Mouse (Mus musculus): ENCODE measurements around the gene Tgfbr2. TPM values are rescaled to one million over a fixed set of nuclear protein-coding genes. Genes with fewer than 3 reads are reported as not detected.
A peak's percentile ranks its signal among the peaks of the same experiment; 100 is the strongest.

The Tgfbr2 gene
- polyA plus RNA-seq, 1 experiment from 2014 or later: 8.9 TPM

- 90% methylated on average over 6 of the region's 6 CpGs for WGBS
- Histone ChIP-seq H3K4me2 (no peak overlapping the region), H3K36me3 (no peaks in the 10 kb centered on the region), H3K27ac (no peak overlapping the region), H3K27me3 (0 out of 2 replicates have a peak, but pooled peaks cover 6% of the 10 kb centered on the region), H3K4me1 (replicated peaks) (peaks cover 6% of the 10 kb centered on the region), H3K9ac (no peak overlapping the region), H3K4me3 (no peak overlapping the region), H3K9me3 (no peaks in the 10 kb centered on the region)
- no peak for ATAC-seq (ENCODE audit: low FRiP score)
These were observed 7.8 kb downstream of the Tgfbr2 start for GRCm38 (mm10) chr9:116167304-116167880.

DNA sequence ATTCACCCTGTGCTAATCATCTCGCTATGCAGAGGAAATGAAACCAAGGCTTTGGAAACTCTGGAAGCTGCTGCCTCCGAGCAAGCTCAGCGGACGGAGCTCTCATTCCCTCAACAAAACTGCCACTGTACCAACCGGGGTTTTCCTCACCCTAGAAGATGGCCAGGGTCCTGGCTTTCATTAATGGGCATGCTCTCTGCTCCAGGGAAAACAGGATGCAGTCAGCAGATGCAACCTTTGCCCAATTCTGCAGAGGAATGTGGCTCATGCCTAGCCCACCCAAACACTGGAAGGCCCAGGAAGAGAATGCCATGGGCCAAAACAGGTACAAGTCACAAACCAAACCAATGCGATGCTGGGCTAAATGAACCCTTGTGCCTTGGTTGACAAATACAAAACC, 8.8 kb downstream of the Tgfbr2 start:
- Histone ChIP-seq H3K9me3 (no peaks in the 10 kb centered on the region), H3K4me3 (no peak overlapping the region), H3K27ac (no peak overlapping the region), H3K27me3 (0 out of 2 replicates have a peak, but pooled peaks cover 6% of the 10 kb centered on the region), H3K9ac (no peak overlapping the region), H3K36me3 (no peaks in the 10 kb centered on the region), H3K4me2 (no peak overlapping the region), H3K4me1 (replicated peaks) (peaks cover 6% of the 10 kb centered on the region)
- no peak for ATAC-seq (ENCODE audit: low FRiP score)
- WGBS: 80% methylated on average over 6 of the region's 6 CpGs

DNA sequence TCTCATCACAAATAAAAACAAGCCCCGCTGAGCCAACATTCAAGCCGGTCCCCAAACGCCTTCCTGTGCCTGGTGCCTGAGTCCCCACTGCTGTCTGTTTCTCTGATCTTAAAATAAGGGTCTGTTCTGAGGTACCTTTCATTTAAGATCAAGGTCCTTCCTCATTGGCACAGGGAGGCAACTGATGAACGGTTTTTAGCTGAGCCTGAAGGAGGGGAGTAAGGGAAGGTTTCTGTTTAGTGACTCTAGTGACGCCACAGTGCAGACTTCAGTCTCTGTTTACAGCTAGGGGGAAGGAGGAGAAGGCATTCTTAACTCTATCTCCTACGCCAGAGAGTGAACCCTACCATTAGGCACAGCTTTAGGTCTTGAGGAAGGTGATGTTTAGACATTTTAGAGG, 11.3 kb downstream of the Tgfbr2 start:
- Histone ChIP-seq H3K27ac (no peak overlapping the region), H3K27me3 (no peaks in the 10 kb centered on the region), H3K9ac (no peak overlapping the region), H3K36me3 (no peaks in the 10 kb centered on the region), H3K9me3 (no peaks in the 10 kb centered on the region), H3K4me3 (no peak overlapping the region), H3K4me2 (no peak overlapping the region), H3K4me1 (replicated peaks) (no peaks in the 10 kb centered on the region)
- ATAC-seq (ENCODE audit: low FRiP score): no peak
- 76% methylated on average over 6 of the region's 6 CpGs for WGBS

- no peak overlapping the region for H3K27ac ChIP-seq
- H3K4me1 ChIP-seq (replicated peaks): no peaks in the 10 kb centered on the region
- H3K27me3 ChIP-seq: no peaks in the 10 kb centered on the region
- 95% methylated on average over 7 of the region's 7 CpGs for WGBS
- no peak overlapping the region for H3K4me3 ChIP-seq
- H3K4me2 ChIP-seq: no peak overlapping the region
- ATAC-seq (ENCODE audit: low FRiP score): no peak
- no peaks in the 10 kb centered on the region for H3K9me3 ChIP-seq
- no peaks in the 10 kb centered on the region for H3K36me3 ChIP-seq
- no peak overlapping the region for H3K9ac ChIP-seq
These were observed 12.2 kb downstream of the Tgfbr2 start for GRCm38 (mm10) chr9:116162866-116163374.

DNA sequence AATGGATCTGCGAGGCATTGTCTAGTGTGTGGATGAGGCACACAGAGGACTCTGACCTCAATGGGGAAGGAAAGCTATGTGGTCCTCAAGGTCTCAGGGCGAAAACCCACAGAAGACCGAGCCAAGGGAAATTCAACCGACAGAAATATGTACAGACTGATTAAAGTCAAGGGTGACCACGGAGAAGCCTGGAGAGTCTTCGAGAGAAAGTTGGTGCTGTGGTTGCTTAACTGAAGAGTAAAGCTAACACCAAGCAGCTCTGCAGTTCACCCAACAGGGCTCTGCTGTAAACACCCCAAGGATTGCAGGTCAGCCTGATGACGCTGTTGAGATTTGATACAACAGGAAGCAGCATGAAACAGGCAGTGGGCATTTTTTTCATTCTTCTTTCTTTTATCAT, 14.3 kb downstream of the Tgfbr2 start:
- Histone ChIP-seq H3K27ac (no peak overlapping the region), H3K9ac (no peak overlapping the region), H3K9me3 (no peaks in the 10 kb centered on the region), H3K36me3 (no peaks in the 10 kb centered on the region), H3K27me3 (no peaks in the 10 kb centered on the region), H3K4me1 (replicated peaks) (no peaks in the 10 kb centered on the region), H3K4me3 (no peak overlapping the region), H3K4me2 (no peak overlapping the region)
- WGBS: 89% methylated on average over 7 of the region's 7 CpGs
- ATAC-seq (ENCODE audit: low FRiP score): no peak

- Histone ChIP-seq H3K36me3 (no peaks in the 10 kb centered on the region), H3K9ac (no peak overlapping the region), H3K4me2 (no peak overlapping the region), H3K4me3 (no peak overlapping the region), H3K27me3 (no peaks in the 10 kb centered on the region), H3K4me1 (replicated peaks) (no peaks in the 10 kb centered on the region), H3K9me3 (no peaks in the 10 kb centered on the region), H3K27ac (no peak overlapping the region)
- WGBS: 84% methylated on average over 3 of the region's 3 CpGs
- no peak for ATAC-seq (ENCODE audit: low FRiP score)
These were observed 15.1 kb downstream of the Tgfbr2 start for GRCm38 (mm10) chr9:116160067-116160466.

GRCm38 (mm10) chr9:116156501-116156900, 18.7 kb downstream of the Tgfbr2 start:
- H3K4me1 ChIP-seq (replicated peaks): 0 out of 2 replicates have a peak, but pooled peaks cover 2% of the 10 kb centered on the region
- H3K27me3 ChIP-seq: no peaks in the 10 kb centered on the region
- H3K4me3 ChIP-seq: no peak overlapping the region
- no peak for ATAC-seq (ENCODE audit: low FRiP score)
- H3K4me2 ChIP-seq: no peak overlapping the region
- 89% methylated on average over 5 of the region's 5 CpGs for WGBS
- H3K9ac ChIP-seq: no peak overlapping the region
- no peaks in the 10 kb centered on the region for H3K36me3 ChIP-seq
- H3K9me3 ChIP-seq: no peaks in the 10 kb centered on the region
- H3K27ac ChIP-seq: no peak overlapping the region

GRCm38 (mm10) chr9:116152878-116153277, 22.3 kb downstream of the Tgfbr2 start:
- ATAC-seq (ENCODE audit: low FRiP score): no peak
- 76% methylated on average over 4 of the region's 4 CpGs for WGBS
- H3K9me3 ChIP-seq: no peaks in the 10 kb centered on the region
- no peak overlapping the region for H3K9ac ChIP-seq
- peaks cover 3% of the 10 kb centered on the region; the same call in 1 of the 2 replicates for H3K4me1 ChIP-seq (replicated peaks)
- no peaks in the 10 kb centered on the region for H3K27me3 ChIP-seq
- H3K4me3 ChIP-seq: no peak overlapping the region
- no peaks in the 10 kb centered on the region for H3K36me3 ChIP-seq
- H3K27ac ChIP-seq: no peak overlapping the region
- no peak overlapping the region for H3K4me2 ChIP-seq

GRCm38 (mm10) chr9:116150725-116151396, 24.3 kb downstream of the Tgfbr2 start:
- Histone ChIP-seq H3K9ac (no peak overlapping the region), H3K4me1 (replicated peaks) (peaks cover 3% of the 10 kb centered on the region; the same call in 1 of the 2 replicates), H3K4me2 (no peak overlapping the region), H3K36me3 (no peaks in the 10 kb centered on the region), H3K4me3 (no peak overlapping the region), H3K9me3 (no peaks in the 10 kb centered on the region), H3K27me3 (no peaks in the 10 kb centered on the region), H3K27ac (0 out of 2 replicates have a peak overlapping the region, but pooled peaks have one; percentile 2)
- no peak for ATAC-seq (ENCODE audit: low FRiP score)
- WGBS: 32% methylated on average over 7 of the region's 7 CpGs

GRCm38 (mm10) chr9:116148809-116149208, 26.4 kb downstream of the Tgfbr2 start:
- Histone ChIP-seq H3K36me3 (no peaks in the 10 kb centered on the region), H3K27me3 (no peaks in the 10 kb centered on the region), H3K27ac (no peak overlapping the region), H3K9me3 (no peaks in the 10 kb centered on the region), H3K4me3 (no peak overlapping the region), H3K9ac (no peak overlapping the region), H3K4me1 (replicated peaks) (peaks cover 3% of the 10 kb centered on the region; the same call in 1 of the 2 replicates), H3K4me2 (no peak overlapping the region)
- no peak for ATAC-seq (ENCODE audit: low FRiP score)
- WGBS: 94% methylated on average over 7 of the region's 7 CpGs

DNA sequence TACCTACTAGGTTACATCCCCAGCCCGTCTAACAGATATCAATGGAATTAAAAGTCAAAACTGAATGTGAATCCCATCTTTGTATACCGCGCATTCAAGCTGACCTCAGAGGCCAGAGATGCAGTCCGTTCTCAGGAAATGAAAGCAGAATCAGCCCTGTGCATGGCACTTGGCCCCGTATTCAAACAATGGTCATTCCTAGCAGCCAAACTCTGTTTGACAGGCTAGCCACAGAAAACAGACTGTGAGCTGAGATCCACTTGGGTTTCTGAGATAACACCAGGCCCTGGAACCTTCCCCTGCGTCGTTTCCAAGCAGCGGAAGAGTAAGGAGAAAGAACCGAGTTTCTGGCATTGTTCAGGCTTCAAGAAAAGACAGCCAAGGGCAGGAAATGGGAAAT, 28.9 kb downstream of the Tgfbr2 start:
- Histone ChIP-seq H3K4me2 (no peak overlapping the region), H3K36me3 (no peaks in the 10 kb centered on the region), H3K27ac (0 out of 2 replicates have a peak overlapping the region, but pooled peaks have one; percentile 18), H3K4me1 (replicated peaks) (no peaks in the 10 kb centered on the region; the same call in 1 of the 2 replicates), H3K9ac (0 out of 2 replicates have a peak overlapping the region, but pooled peaks have one; percentile 20), H3K4me3 (no peak overlapping the region), H3K9me3 (no peaks in the 10 kb centered on the region), H3K27me3 (no peaks in the 10 kb centered on the region)
- 61% methylated on average over 9 of the region's 9 CpGs for WGBS
- ATAC-seq (ENCODE audit: low FRiP score): no peak

DNA sequence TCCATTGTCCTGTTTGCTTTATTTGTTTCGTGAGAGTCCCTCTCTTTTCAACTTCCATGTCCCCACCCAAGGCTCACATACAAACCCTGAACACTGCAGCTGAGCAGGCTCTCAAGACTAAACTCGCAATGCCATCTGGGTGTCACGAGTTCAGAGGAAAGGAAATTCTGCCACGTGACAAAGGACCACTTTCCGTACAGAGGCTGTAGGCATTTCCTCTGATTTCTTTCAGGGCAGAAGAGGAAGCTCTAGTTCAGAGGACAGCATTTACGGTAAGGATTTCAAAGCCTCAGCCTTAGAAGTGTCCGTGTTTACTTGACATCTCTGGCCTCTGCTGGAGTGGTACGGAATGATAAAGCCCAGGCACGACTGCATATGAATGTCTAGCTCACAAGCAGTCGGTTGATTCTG, 29.9 kb downstream of the Tgfbr2 start:
- no peaks in the 10 kb centered on the region for H3K9me3 ChIP-seq
- 63% methylated on average over 10 of the region's 10 CpGs for WGBS
- ATAC-seq (ENCODE audit: low FRiP score): no peak
- H3K4me1 ChIP-seq (replicated peaks): no peaks in the 10 kb centered on the region
- no peaks in the 10 kb centered on the region for H3K27me3 ChIP-seq
- H3K4me2 ChIP-seq: no peak overlapping the region
- no peak overlapping the region for H3K9ac ChIP-seq
- no peaks in the 10 kb centered on the region for H3K36me3 ChIP-seq
- no peak overlapping the region for H3K27ac ChIP-seq
- H3K4me3 ChIP-seq: no peak overlapping the region

Measured in hindbrain, embryonic 13.5 days (tissue).